Mouse (Mus musculus): ENCODE results near the gene Dpysl5. TPM values are rescaled to one million over a fixed set of nuclear protein-coding genes. Genes with fewer than 3 reads are reported as not detected.

Gene Dpysl5
- polyA plus RNA-seq, 1 experiment from 2014 or later = 17.0 TPM

DNA sequence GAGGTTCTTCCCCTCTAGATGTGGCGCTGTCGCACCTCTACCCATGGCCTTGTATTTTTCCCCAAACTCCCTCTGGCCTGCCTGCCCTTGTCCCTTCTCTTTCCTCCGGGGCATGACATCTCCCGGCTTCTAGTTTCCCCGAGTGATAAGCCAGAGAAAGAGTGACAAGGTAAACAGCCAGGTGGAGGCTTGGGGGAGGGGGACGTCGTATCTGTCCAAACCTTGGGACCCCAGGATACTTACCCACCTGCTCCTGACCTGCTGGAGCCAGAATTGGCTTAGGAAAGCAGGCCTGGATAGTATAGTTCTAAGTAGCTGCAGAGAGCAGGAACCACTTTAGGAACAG, 103.7 kb downstream of the Dpysl5 start:
- Histone ChIP-seq H3K36me3 (ENCODE audit: control insufficient read depth, insufficient read depth, low read length) (no peaks in the 10 kb centered on the region), H3K9me3 (ENCODE audit: control insufficient read depth, low read length) (no peaks in the 10 kb centered on the region), H3K27me3 (replicated peaks; ENCODE audit: control insufficient read depth, insufficient read depth, low read length) (peaks cover 6% of the 10 kb centered on the region; the same call in 1 of the 2 replicates), H3K27ac (replicated peaks; ENCODE audit: low read depth, low read length) (peak overlapping the region; percentile 19), H3K4me2 (ENCODE audit: low read depth, low read length) (peak overlapping the region; percentile 85), H3K9ac (ENCODE audit: low read depth, low read length) (peak overlapping the region; percentile 72), H3K4me3 (ENCODE audit: low read depth, low read length) (peak overlapping the region; percentile 70), H3K4me1 (ENCODE audit: control insufficient read depth, insufficient read depth, low read length) (peaks cover 17% of the 10 kb centered on the region)
- 2% methylated on average over 7 of the region's 7 CpGs for WGBS
- ATAC-seq (ENCODE audit: low read depth) (no peak; the same call in 1 of the 2 replicates), DNase-seq (ENCODE audit: low spot score) (no peak)

- H3K27ac ChIP-seq (replicated peaks; ENCODE audit: low read depth, low read length) = no peak overlapping the region
These were observed 105.0 kb downstream of the Dpysl5 start for GRCm38 (mm10) chr5:30816261-30816791.

GRCm38 (mm10) chr5:30818758-30819309, 107.5 kb downstream of the Dpysl5 start:
- Histone ChIP-seq H3K9ac (ENCODE audit: low read depth, low read length) (no peak overlapping the region), H3K4me3 (ENCODE audit: low read depth, low read length) (no peak overlapping the region), H3K4me2 (ENCODE audit: low read depth, low read length) (no peak overlapping the region), H3K27me3 (replicated peaks; ENCODE audit: control insufficient read depth, insufficient read depth, low read length) (no peaks in the 10 kb centered on the region), H3K27ac (replicated peaks; ENCODE audit: low read depth, low read length) (no peak overlapping the region), H3K36me3 (ENCODE audit: control insufficient read depth, insufficient read depth, low read length) (no peaks in the 10 kb centered on the region), H3K9me3 (ENCODE audit: control insufficient read depth, low read length) (no peaks in the 10 kb centered on the region), H3K4me1 (ENCODE audit: control insufficient read depth, insufficient read depth, low read length) (peaks cover 17% of the 10 kb centered on the region)
- ATAC-seq (ENCODE audit: low read depth) (no peak), DNase-seq (ENCODE audit: low spot score) (no peak)
- 87% methylated on average over 8 of the region's 8 CpGs for WGBS

More at GRCm38 (mm10) chr5:30816261-30816791, 105.0 kb downstream of the Dpysl5 start:
- no peaks in the 10 kb centered on the region for H3K9me3 ChIP-seq (ENCODE audit: control insufficient read depth, low read length)
- H3K4me2 ChIP-seq (ENCODE audit: low read depth, low read length) = peak overlapping the region; percentile 85
- peak overlapping the region; percentile 16; the same call in 1 of the 2 replicates for H3K9ac ChIP-seq (ENCODE audit: low read depth, low read length)
- WGBS = 69% methylated on average over 8 of the region's 8 CpGs
- DNase-seq (ENCODE audit: low spot score) = peak; percentile 35
- H3K4me3 ChIP-seq (ENCODE audit: low read depth, low read length) = 0 out of 2 replicates have a peak overlapping the region, but pooled peaks have one; percentile 3
- ATAC-seq (ENCODE audit: low read depth) = no peak
- H3K4me1 ChIP-seq (ENCODE audit: control insufficient read depth, insufficient read depth, low read length) = peaks cover 17% of the 10 kb centered on the region
- peaks cover 6% of the 10 kb centered on the region; the same call in 1 of the 2 replicates for H3K27me3 ChIP-seq (replicated peaks; ENCODE audit: control insufficient read depth, insufficient read depth, low read length)
- no peaks in the 10 kb centered on the region for H3K36me3 ChIP-seq (ENCODE audit: control insufficient read depth, insufficient read depth, low read length)

DNA sequence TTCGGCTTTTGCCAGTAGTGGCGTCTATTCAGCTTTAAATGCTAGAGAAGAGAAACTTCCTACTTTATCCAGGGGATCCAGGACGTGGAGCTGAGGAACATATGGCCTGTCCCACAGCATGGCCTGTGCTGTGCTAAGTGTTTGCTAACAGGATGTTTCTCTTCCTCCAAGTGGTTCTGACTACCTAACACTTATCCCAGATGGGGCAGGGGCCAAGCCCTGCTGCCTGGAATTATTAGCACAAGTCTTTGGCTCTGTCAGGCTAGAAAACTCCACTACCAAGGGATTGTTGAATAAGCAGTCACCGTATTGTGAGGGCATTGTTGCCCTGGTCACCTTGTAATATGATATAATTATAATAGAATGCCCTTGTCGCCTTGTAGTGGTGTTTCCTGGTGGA, 111.3 kb downstream of the Dpysl5 start:
- H3K9ac ChIP-seq (ENCODE audit: low read depth, low read length) = no peak overlapping the region
- H3K36me3 ChIP-seq (ENCODE audit: control insufficient read depth, insufficient read depth, low read length) = no peaks in the 10 kb centered on the region
- H3K27me3 ChIP-seq (replicated peaks; ENCODE audit: control insufficient read depth, insufficient read depth, low read length) = no peaks in the 10 kb centered on the region
- H3K4me2 ChIP-seq (ENCODE audit: low read depth, low read length) = no peak overlapping the region
- peak; percentile 21 for DNase-seq (ENCODE audit: low spot score)
- H3K27ac ChIP-seq (replicated peaks; ENCODE audit: low read depth, low read length) = no peak overlapping the region
- H3K4me3 ChIP-seq (ENCODE audit: low read depth, low read length) = no peak overlapping the region
- ATAC-seq (ENCODE audit: low read depth) = no peak
- WGBS = 71% methylated on average over 5 of the region's 5 CpGs
- no peaks in the 10 kb centered on the region for H3K4me1 ChIP-seq (ENCODE audit: control insufficient read depth, insufficient read depth, low read length)
- no peaks in the 10 kb centered on the region for H3K9me3 ChIP-seq (ENCODE audit: control insufficient read depth, low read length)

- Histone ChIP-seq H3K9me3 (ENCODE audit: control insufficient read depth, low read length) (no peaks in the 10 kb centered on the region), H3K27me3 (replicated peaks; ENCODE audit: control insufficient read depth, insufficient read depth, low read length) (no peaks in the 10 kb centered on the region), H3K9ac (ENCODE audit: low read depth, low read length) (no peak overlapping the region), H3K27ac (replicated peaks; ENCODE audit: low read depth, low read length) (no peak overlapping the region), H3K36me3 (ENCODE audit: control insufficient read depth, insufficient read depth, low read length) (no peaks in the 10 kb centered on the region), H3K4me1 (ENCODE audit: control insufficient read depth, insufficient read depth, low read length) (no peaks in the 10 kb centered on the region), H3K4me2 (ENCODE audit: low read depth, low read length) (no peak overlapping the region), H3K4me3 (ENCODE audit: low read depth, low read length) (no peak overlapping the region)
- peak; percentile 87; the same call in 1 of the 2 replicates for ATAC-seq (ENCODE audit: low read depth)
- 81% methylated on average over 3 of the region's 3 CpGs for WGBS
- no peak for DNase-seq (ENCODE audit: low spot score)
These were observed 111.7 kb downstream of the Dpysl5 start for GRCm38 (mm10) chr5:30823091-30823490.

- Histone ChIP-seq H3K4me1 (ENCODE audit: control insufficient read depth, insufficient read depth, low read length) (no peaks in the 10 kb centered on the region), H3K9ac (ENCODE audit: low read depth, low read length) (no peak overlapping the region), H3K4me3 (ENCODE audit: low read depth, low read length) (no peak overlapping the region), H3K9me3 (ENCODE audit: control insufficient read depth, low read length) (no peaks in the 10 kb centered on the region), H3K27ac (replicated peaks; ENCODE audit: low read depth, low read length) (no peak overlapping the region), H3K27me3 (replicated peaks; ENCODE audit: control insufficient read depth, insufficient read depth, low read length) (no peaks in the 10 kb centered on the region), H3K36me3 (ENCODE audit: control insufficient read depth, insufficient read depth, low read length) (no peaks in the 10 kb centered on the region), H3K4me2 (ENCODE audit: low read depth, low read length) (no peak overlapping the region)
- 79% methylated on average over 11 of the region's 11 CpGs for WGBS
- no peak for DNase-seq (ENCODE audit: low spot score)
- ATAC-seq (ENCODE audit: low read depth) = no peak
These were observed 113.0 kb downstream of the Dpysl5 start for GRCm38 (mm10) chr5:30824124-30824988.

DNA sequence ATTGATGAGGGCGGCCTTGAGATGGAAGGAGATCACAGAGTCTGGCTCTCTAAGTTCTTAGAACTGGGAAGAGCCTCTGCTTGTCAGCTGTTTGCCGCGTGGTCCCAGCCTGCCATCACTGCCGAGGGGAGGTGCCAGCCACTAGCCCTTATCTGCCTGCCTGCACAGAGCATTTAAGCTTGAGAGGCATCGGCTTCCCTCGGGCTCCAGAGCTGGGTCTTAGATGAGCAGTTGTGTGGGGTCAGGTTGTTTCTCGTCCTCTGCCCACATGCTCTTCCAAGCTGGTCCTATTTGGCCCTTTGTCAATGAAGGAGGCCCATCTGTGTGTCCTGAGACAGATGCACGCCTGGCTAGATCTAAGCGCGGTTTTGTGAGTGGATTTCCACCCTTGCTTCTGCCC, 113.8 kb downstream of the Dpysl5 start:
- no peak for DNase-seq (ENCODE audit: low spot score)
- no peak for ATAC-seq (ENCODE audit: low read depth)
- Histone ChIP-seq H3K4me3 (ENCODE audit: low read depth, low read length) (no peak overlapping the region), H3K4me2 (ENCODE audit: low read depth, low read length) (no peak overlapping the region), H3K27ac (replicated peaks; ENCODE audit: low read depth, low read length) (no peak overlapping the region), H3K9me3 (ENCODE audit: control insufficient read depth, low read length) (no peaks in the 10 kb centered on the region), H3K36me3 (ENCODE audit: control insufficient read depth, insufficient read depth, low read length) (no peaks in the 10 kb centered on the region), H3K4me1 (ENCODE audit: control insufficient read depth, insufficient read depth, low read length) (no peaks in the 10 kb centered on the region), H3K9ac (ENCODE audit: low read depth, low read length) (no peak overlapping the region), H3K27me3 (replicated peaks; ENCODE audit: control insufficient read depth, insufficient read depth, low read length) (no peaks in the 10 kb centered on the region)
- 66% methylated on average over 10 of the region's 10 CpGs for WGBS

DNA sequence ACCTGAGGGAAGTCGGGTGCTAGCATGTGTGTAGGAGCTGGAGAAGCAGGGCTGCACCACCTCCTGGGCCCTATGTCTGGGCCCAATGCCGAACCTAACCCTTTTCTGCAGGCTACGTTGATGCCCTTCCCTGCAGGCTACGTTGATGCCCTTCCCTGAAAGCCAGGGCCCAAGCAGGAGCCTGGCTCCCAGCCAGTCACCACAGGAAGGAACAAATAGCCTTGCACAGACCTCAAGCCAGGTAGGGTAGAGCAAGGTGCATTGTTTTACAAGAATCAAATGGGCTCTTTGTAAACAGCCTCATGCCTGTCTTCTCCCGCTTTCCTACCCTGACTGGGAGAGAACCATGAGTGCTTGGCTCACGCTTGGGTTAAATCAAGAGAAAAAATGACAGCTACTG, 114.5 kb downstream of the Dpysl5 start:
- H3K4me3 ChIP-seq (ENCODE audit: low read depth, low read length) = no peak overlapping the region
- no peak overlapping the region for H3K9ac ChIP-seq (ENCODE audit: low read depth, low read length)
- H3K9me3 ChIP-seq (ENCODE audit: control insufficient read depth, low read length) = no peaks in the 10 kb centered on the region
- H3K27me3 ChIP-seq (replicated peaks; ENCODE audit: control insufficient read depth, insufficient read depth, low read length) = no peaks in the 10 kb centered on the region
- no peak overlapping the region for H3K4me2 ChIP-seq (ENCODE audit: low read depth, low read length)
- H3K27ac ChIP-seq (replicated peaks; ENCODE audit: low read depth, low read length) = no peak overlapping the region
- ATAC-seq (ENCODE audit: low read depth) (no peak), DNase-seq (ENCODE audit: low spot score) (no peak)
- WGBS = 76% methylated on average over 6 of the region's 6 CpGs
- H3K4me1 ChIP-seq (ENCODE audit: control insufficient read depth, insufficient read depth, low read length) = no peaks in the 10 kb centered on the region
- H3K36me3 ChIP-seq (ENCODE audit: control insufficient read depth, insufficient read depth, low read length) = no peaks in the 10 kb centered on the region
